ENCODE assay signal across 10 mouse cellular contexts in the genomic region with DNA sequence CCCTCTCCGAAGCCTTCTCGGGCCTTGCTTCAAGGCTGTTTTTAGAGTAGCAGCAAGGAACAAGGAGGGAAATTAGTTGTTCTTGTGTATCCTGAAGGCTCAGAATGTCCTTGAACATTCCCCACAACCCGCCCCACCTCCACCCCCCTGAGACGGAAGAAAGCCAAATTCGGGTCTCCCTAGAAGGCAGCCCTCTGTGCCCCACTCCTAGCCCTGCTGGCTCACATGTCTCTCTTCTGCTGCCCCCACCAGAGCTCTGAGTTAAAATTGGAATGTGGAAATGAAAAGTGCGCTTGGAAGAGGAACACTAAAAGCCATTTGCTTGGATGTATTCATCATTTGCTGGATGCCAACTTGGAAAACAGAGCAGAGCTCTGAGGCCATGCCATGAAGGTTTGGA. TPM values are rescaled to one million over a fixed set of nuclear protein-coding genes. Genes with fewer than 3 reads are reported as not detected.
A peak's percentile ranks its signal among the peaks of the same experiment; 100 is the strongest.
DNase-seq lines count a peak whose midpoint lies in the region; ATAC-seq and TF ChIP-seq lines count a peak whose summit lies in the region.
"Had no signal": no experiment of that assay in that cellular context is flagged by ENCODE, and none has a peak within 500 bp of the region (broad histone marks: within the 10 kb centered on the region; RNA-seq: fewer than 3 reads in every experiment).

No protein-coding gene starts in this region.

- peak overlapping the region; percentile 20 for H3K4me2 ChIP-seq in heart, embryonic 15.5 days
- H3K4me2 ChIP-seq in neural tube, embryonic 15.5 days, result no peak overlapping the region

- ATAC-seq in heart, embryonic 15.5 days (replicated peaks; ENCODE audit: insufficient number of reproducible peaks, insufficient read depth, low FRiP score, low read depth), result no peak
- no peak for ATAC-seq in neural tube, embryonic 15.5 days (ENCODE audit: low FRiP score)

- DNase-seq in adrenal gland, postnatal 36 days, result peak; percentile 5 to 16
- no peak for DNase-seq in adrenal gland, adult 2 months
- no peak for DNase-seq in left cerebral cortex, adult 2 months (ENCODE audit: extremely low spot score in 1 of 2, low spot score in 2 of 2)
- DNase-seq in left cerebral cortex, postnatal 10 days (ENCODE audit: extremely low spot score in 1 of 2, low spot score in 2 of 2), result no peak
- DNase-seq in cerebellum, adult 9-10 months, result no peak
- DNase-seq in thymus, postnatal 10 days (ENCODE audit: low spot score in 2 of 2), result no peak

- no peak overlapping the region for H3K9ac ChIP-seq in heart, embryonic 15.5 days
- H3K9ac ChIP-seq in neural tube, embryonic 15.5 days (replicated peaks), result no peak overlapping the region

- peaks cover 2% of the 10 kb centered on the region; the same call in 1 of the 2 replicates for H3K4me1 ChIP-seq in heart, embryonic 15.5 days (replicated peaks)
- H3K4me1 ChIP-seq in neural tube, embryonic 15.5 days, result 0 out of 2 replicates have a peak, but pooled peaks cover 2% of the 10 kb centered on the region

- H3K4me3 ChIP-seq in left cerebral cortex, adult 2 months, result no peak overlapping the region
- H3K4me3 ChIP-seq in heart, embryonic 15.5 days, result no peak overlapping the region
- H3K4me3 ChIP-seq in neural tube, embryonic 15.5 days (replicated peaks), result no peak overlapping the region

- H3K36me3 ChIP-seq in heart, embryonic 15.5 days, result no peaks in the 10 kb centered on the region
- no peaks in the 10 kb centered on the region for H3K36me3 ChIP-seq in neural tube, embryonic 15.5 days

- WGBS in heart, embryonic 15.5 days, result 35% methylated on average over 6 of the region's 6 CpGs
- WGBS in neural tube, embryonic 15.5 days, result 43% methylated on average over 6 of the region's 6 CpGs

- no peaks in the 10 kb centered on the region for H3K9me3 ChIP-seq in heart, embryonic 15.5 days (replicated peaks)
- no peaks in the 10 kb centered on the region for H3K9me3 ChIP-seq in neural tube, embryonic 15.5 days (replicated peaks)

- intact Hi-C loops in left cerebral cortex, adult 2 months (cut with DNase I), result no loop called here
- intact Hi-C loops in left cerebral cortex, postnatal 10 days (cut with DNase I), result no loop called here

- TF ChIP-seq CTCF in left cerebral cortex, adult 2 months (IDR thresholded peaks at IDR 0.05), result no peak

- no peaks in the 10 kb centered on the region for H3K27me3 ChIP-seq in heart, embryonic 15.5 days
- H3K27me3 ChIP-seq in neural tube, embryonic 15.5 days (replicated peaks), result no peaks in the 10 kb centered on the region

- peak overlapping the region; percentile 63; the same call in 1 of the 2 replicates for H3K27ac ChIP-seq in left cerebral cortex, adult 2 months
- peak overlapping the region; percentile 78 for H3K27ac ChIP-seq in heart, embryonic 15.5 days
- peak overlapping the region; percentile 54 for H3K27ac ChIP-seq in neural tube, embryonic 15.5 days (replicated peaks)

RNA-seq across cellular contexts. Expression of gene Pgrmc1, which starts 46.7 kb away (rescaled TPM):
- total RNA-seq in adrenal gland, postnatal 36 days (2021), result 100 to 1,000 TPM; 444 to 539 TPM
- 100 to 1,000 TPM; 455 to 456 TPM for total RNA-seq in adrenal gland, adult 2 months (2021)
- polyA plus RNA-seq in adrenal gland, adult 2 months (2012; rRNA removed), result 536 and 540 TPM in 2 replicates
- total RNA-seq in left cerebral cortex, adult 2 months (2021), result 100 to 1,000 TPM; 281 to 282 TPM
- 100 to 1,000 TPM; 327 to 343 TPM for total RNA-seq in left cerebral cortex, postnatal 10 days (2021)
- polyA plus RNA-seq in heart, embryonic 15.5 days (2015; fragmentation: Nextera tagmentation; extraction: Ambion mirVana), result 112 and 135 TPM in 2 replicates
- 497 and 560 TPM in 2 replicates for polyA plus RNA-seq in neural tube, embryonic 15.5 days (2015; fragmentation: Nextera tagmentation; extraction: Ambion mirVana)

RNA-seq across cellular contexts. Expression of gene Gm14569, which starts 59.7 kb away (rescaled TPM):
- under 1 TPM in 1 of 2 experiments, not detected in 1; 0.20 TPM for total RNA-seq in adrenal gland, postnatal 36 days (2021)
- under 1 TPM in 1 of 2 experiments, not detected in 1; 0.75 TPM for total RNA-seq in adrenal gland, adult 2 months (2021)
- not detected in 2 replicates for polyA plus RNA-seq in adrenal gland, adult 2 months (2012; rRNA removed)
- total RNA-seq in left cerebral cortex, adult 2 months (2021), result not detected
- under 1 TPM; 0.28 to 0.39 TPM for total RNA-seq in left cerebral cortex, postnatal 10 days (2021)
- not detected in 2 replicates for polyA plus RNA-seq in heart, embryonic 15.5 days (2015; fragmentation: Nextera tagmentation; extraction: Ambion mirVana)
- polyA plus RNA-seq in neural tube, embryonic 15.5 days (2015; fragmentation: Nextera tagmentation; extraction: Ambion mirVana), result not detected in 2 replicates
- polyA plus RNA-seq: gonadal fat pad, adult 2 months; liver, embryonic 16.5 days had no signal

Comparison
In these comparisons a context has a peak if more than half of its experiments do, and no peak if none do; other contexts are left out.
1. DNase-seq: peak in adrenal gland, postnatal 36 days (2 of 2); none in adrenal gland, adult 2 months (single experiment), left cerebral cortex, adult 2 months (0 of 2), left cerebral cortex, postnatal 10 days (0 of 2), cerebellum, adult 9-10 months (single experiment) and thymus, postnatal 10 days (0 of 2).
2. Peak in every context shown above with its lines, with median percentiles within 50 percentile points of each other: H3K27ac ChIP-seq.